Mouse (Mus musculus): ENCODE data around the gene Gse1. TPM values are rescaled to one million over a fixed set of nuclear protein-coding genes. Genes with fewer than 3 reads are reported as not detected.

Gene Gse1
- polyA plus RNA-seq, 1 experiment = 14.7 TPM

- Histone ChIP-seq H3K36me3 (ENCODE audit: control insufficient read depth, insufficient read depth) (peaks cover 11% of the 10 kb centered on the region), H3K4me2 (ENCODE audit: low read depth) (no peak overlapping the region), H3K4me3 (no peak overlapping the region), H3K79me2 (ENCODE audit: control insufficient read depth, insufficient read depth) (no peaks in the 10 kb centered on the region), H3ac (ENCODE audit: control insufficient read depth, insufficient read length) (no peak overlapping the region), H3K27me3 (ENCODE audit: control insufficient read depth, insufficient read depth, insufficient read length) (no peaks in the 10 kb centered on the region)
- TF ChIP-seq E2F4 (IDR thresholded peaks at IDR 0.05; ENCODE audit: insufficient read depth) = no peak
- no peak for TF ChIP-seq POLR2A (IDR thresholded peaks at IDR 0.05; ENCODE audit: insufficient read length, low read depth)
- TF ChIP-seq USF1 (IDR thresholded peaks at IDR 0.05; ENCODE audit: low read depth) = no peak
- no peak for TF ChIP-seq MYOD1 (IDR thresholded peaks at IDR 0.05; ENCODE audit: control insufficient read depth in 1 of 3, insufficient read length in 2 of 3, low read depth in 2 of 3)
- no peak for TF ChIP-seq POLR2AphosphoS2 (IDR thresholded peaks at IDR 0.05; ENCODE audit: insufficient read length, low read depth)
- no peak for TF ChIP-seq REST (IDR thresholded peaks at IDR 0.05; ENCODE audit: insufficient read depth, insufficient read length)
- no peak for TF ChIP-seq TCF3 (IDR thresholded peaks at IDR 0.05; ENCODE audit: insufficient read length, low read depth)
- no peak for TF ChIP-seq CEBPB (IDR thresholded peaks at IDR 0.05; ENCODE audit: insufficient read depth, poor library complexity, severe bottlenecking)
- no peak for TF ChIP-seq MYOG (IDR thresholded peaks at IDR 0.05; ENCODE audit: control insufficient read depth in 1 of 3, insufficient read depth in 1 of 3, insufficient read length in 2 of 3, low read depth in 2 of 3)
- no peak for TF ChIP-seq SRF (IDR thresholded peaks at IDR 0.05; ENCODE audit: control insufficient read depth, insufficient read length, low read depth)
- no peak for TF ChIP-seq TCF12 (IDR thresholded peaks at IDR 0.05; ENCODE audit: insufficient read depth, poor library complexity, severe bottlenecking)
Measured at GRCm38 (mm10) chr8:120580336-120581000, 352.2 kb downstream of the Gse1 start.

DNA sequence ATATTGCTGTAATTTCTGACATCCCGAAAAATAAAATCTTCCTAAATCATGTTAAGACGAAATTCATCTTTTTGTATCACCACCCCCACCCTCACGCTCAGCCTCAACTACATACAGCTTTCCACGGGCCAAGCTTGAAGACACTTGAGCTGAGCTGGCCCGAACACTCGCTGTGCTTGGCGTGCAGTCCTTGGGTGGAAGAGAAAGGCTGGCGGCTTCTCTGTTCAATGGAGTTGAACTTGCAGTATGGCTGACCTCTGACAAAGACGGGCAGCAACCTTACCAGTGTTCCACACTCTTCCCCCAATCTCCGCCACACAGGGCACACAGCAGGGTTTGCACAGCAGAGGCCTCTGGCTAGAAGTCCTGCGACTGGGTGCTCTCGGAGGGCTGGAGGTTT lies 353.1 kb downstream of the Gse1 start:
- Histone ChIP-seq H3K4me2 (ENCODE audit: low read depth) (no peak overlapping the region), H3K4me3 (no peak overlapping the region), H3ac (ENCODE audit: control insufficient read depth, insufficient read length) (no peak overlapping the region), H3K36me3 (ENCODE audit: control insufficient read depth, insufficient read depth) (peaks cover 11% of the 10 kb centered on the region), H3K27me3 (ENCODE audit: control insufficient read depth, insufficient read depth, insufficient read length) (no peaks in the 10 kb centered on the region), H3K79me2 (ENCODE audit: control insufficient read depth, insufficient read depth) (no peaks in the 10 kb centered on the region)
- TF ChIP-seq MAX (IDR thresholded peaks at IDR 0.05; ENCODE audit: low read depth) (no peak), REST (IDR thresholded peaks at IDR 0.05; ENCODE audit: insufficient read depth, insufficient read length) (no peak), E2F4 (IDR thresholded peaks at IDR 0.05; ENCODE audit: insufficient read depth) (no peak), USF1 (IDR thresholded peaks at IDR 0.05; ENCODE audit: low read depth) (no peak), POLR2A (IDR thresholded peaks at IDR 0.05; ENCODE audit: insufficient read length, low read depth) (no peak), TCF3 (IDR thresholded peaks at IDR 0.05; ENCODE audit: insufficient read length, low read depth) (no peak), MYOG (IDR thresholded peaks at IDR 0.05; ENCODE audit: control insufficient read depth in 1 of 3, insufficient read depth in 1 of 3, insufficient read length in 2 of 3, low read depth in 2 of 3) (no peak), SRF (IDR thresholded peaks at IDR 0.05; ENCODE audit: control insufficient read depth, insufficient read length, low read depth) (no peak), CEBPB (IDR thresholded peaks at IDR 0.05; ENCODE audit: insufficient read depth, poor library complexity, severe bottlenecking) (no peak), TCF12 (IDR thresholded peaks at IDR 0.05; ENCODE audit: insufficient read depth, poor library complexity, severe bottlenecking) (no peak), POLR2AphosphoS2 (IDR thresholded peaks at IDR 0.05; ENCODE audit: insufficient read length, low read depth) (no peak)

- no peaks in the 10 kb centered on the region for H3K27me3 ChIP-seq (ENCODE audit: control insufficient read depth, insufficient read depth, insufficient read length)
- TF ChIP-seq POLR2AphosphoS2 (IDR thresholded peaks at IDR 0.05; ENCODE audit: insufficient read length, low read depth) (peak; percentile 27), SRF (IDR thresholded peaks at IDR 0.05; ENCODE audit: control insufficient read depth, insufficient read length, low read depth) (no peak)
- no peak overlapping the region for H3K4me3 ChIP-seq
- no peak overlapping the region for H3K4me2 ChIP-seq (ENCODE audit: low read depth)
- no peak overlapping the region for H3ac ChIP-seq (ENCODE audit: control insufficient read depth, insufficient read length)
- no peaks in the 10 kb centered on the region for H3K79me2 ChIP-seq (ENCODE audit: control insufficient read depth, insufficient read depth)
- peaks cover 11% of the 10 kb centered on the region for H3K36me3 ChIP-seq (ENCODE audit: control insufficient read depth, insufficient read depth)
Measured at GRCm38 (mm10) chr8:120581811-120582210, 353.6 kb downstream of the Gse1 start.

- Histone ChIP-seq H3K36me3 (ENCODE audit: control insufficient read depth, insufficient read depth) (peaks cover 5% of the 10 kb centered on the region), H3K4me2 (ENCODE audit: low read depth) (no peak overlapping the region), H3ac (ENCODE audit: control insufficient read depth, insufficient read length) (no peak overlapping the region), H3K4me3 (no peak overlapping the region), H3K79me2 (ENCODE audit: control insufficient read depth, insufficient read depth) (peaks cover 5% of the 10 kb centered on the region), H3K27me3 (ENCODE audit: control insufficient read depth, insufficient read depth, insufficient read length) (no peaks in the 10 kb centered on the region)
- TF ChIP-seq MYOD1 (IDR thresholded peaks at IDR 0.05; ENCODE audit: control insufficient read depth in 1 of 3, insufficient read length in 2 of 3, low read depth in 2 of 3) (no peak), MAX (IDR thresholded peaks at IDR 0.05; ENCODE audit: low read depth) (no peak), TCF3 (IDR thresholded peaks at IDR 0.05; ENCODE audit: insufficient read length, low read depth) (no peak), SRF (IDR thresholded peaks at IDR 0.05; ENCODE audit: control insufficient read depth, insufficient read length, low read depth) (no peak), MYOG (IDR thresholded peaks at IDR 0.05; ENCODE audit: control insufficient read depth in 1 of 3, insufficient read depth in 1 of 3, insufficient read length in 2 of 3, low read depth in 2 of 3) (no peak), USF1 (IDR thresholded peaks at IDR 0.05; ENCODE audit: low read depth) (no peak), CEBPB (IDR thresholded peaks at IDR 0.05; ENCODE audit: insufficient read depth, poor library complexity, severe bottlenecking) (no peak), TCF12 (IDR thresholded peaks at IDR 0.05; ENCODE audit: insufficient read depth, poor library complexity, severe bottlenecking) (no peak), POLR2A (IDR thresholded peaks at IDR 0.05; ENCODE audit: insufficient read length, low read depth) (no peak), E2F4 (IDR thresholded peaks at IDR 0.05; ENCODE audit: insufficient read depth) (no peak), REST (IDR thresholded peaks at IDR 0.05; ENCODE audit: insufficient read depth, insufficient read length) (no peak), POLR2AphosphoS2 (IDR thresholded peaks at IDR 0.05; ENCODE audit: insufficient read length, low read depth) (no peak)
Measured at GRCm38 (mm10) chr8:120585521-120585920, 357.3 kb downstream of the Gse1 start.

Data from myocyte (in vitro differentiated cells).